Mouse (Mus musculus) heart, postnatal 14 days (tissue): ENCODE results near the gene Prss53. TPM values are rescaled to one million over a fixed set of nuclear protein-coding genes. Genes with fewer than 3 reads are reported as not detected.

Experiments
- DNase-seq, 2 experiments: peaks; one replicate each; pipeline ENCODE4 v3.0.0; 2021 to 2022
- intact Hi-C: fragments of 180-260 bp; cut with DNase I; formaldehyde crosslinking; loops from one replicate; pipeline ENCODE4 v1.15.1; 2025
- long read RNA-seq, 2 experiments: library from polyadenylated mRNA; stranded (forward); transcript quantifications; one replicate each; pipeline ENCODE4 v2.0.0; 2021
- total RNA-seq, 2 experiments: library from RNA; stranded (reverse); gene quantifications; 2 replicates each; pipeline ENCODE4 v1.2.3; 2021

Prss53 gene
- under 1 TPM; 0.59 to 0.88 TPM for total RNA-seq
- long read RNA-seq, experiment 1 = 0 reads
- long read RNA-seq, experiment 2 = 0 reads

- intact Hi-C loops = no loop called here
- no peak for DNase-seq
Measured at GRCm38 (mm10) chr7:127890798-127891197, at the start of gene Prss53. Gene Prss53 (minus strand): TSS chr7:127890970.

GRCm38 (mm10) chr7:127936216-127936884 is 45.6 kb upstream of the Prss53 start:
- no peak for DNase-seq
- intact Hi-C loops = loop anchor here (2.0 kb wide), 2 partner anchors 30 to 138 kb away; partner anchors contain the start of gene Fus

GRCm38 (mm10) chr7:127935748-127936159 is 45.0 kb upstream of the Prss53 start:
- intact Hi-C loops = loop anchor here (2.0 kb wide), 2 partner anchors 31 to 137 kb away; partner anchors contain the start of gene Fus
- no peak for DNase-seq

GRCm38 (mm10) chr7:127935028-127935722 is 44.4 kb upstream of the Prss53 start:
- intact Hi-C loops = no loop called here
- DNase-seq = peak; percentile 95 to 98

DNA sequence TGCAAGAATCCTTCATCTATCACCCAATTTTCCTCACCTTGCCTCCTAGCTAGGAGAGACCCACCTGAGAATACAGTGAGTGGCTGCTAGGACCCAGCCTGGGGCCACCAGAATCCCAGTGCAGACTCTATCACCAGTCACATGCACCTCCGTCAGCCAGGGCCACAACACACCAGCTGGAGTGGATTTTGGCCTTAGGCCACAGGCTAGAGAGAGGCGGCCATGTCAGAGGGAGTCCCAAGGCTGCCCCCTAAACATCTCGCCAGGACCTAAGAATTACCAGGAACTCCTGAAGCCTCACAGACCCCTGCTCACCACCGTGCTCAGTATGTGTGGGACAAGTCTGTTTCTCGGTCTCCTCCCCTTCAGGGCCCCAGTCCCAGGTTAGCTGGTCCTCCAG is 43.3 kb upstream of the Prss53 start:
- DNase-seq = no peak
- intact Hi-C loops = no loop called here

- intact Hi-C loops = no loop called here
- no peak for DNase-seq
Measured at GRCm38 (mm10) chr7:127932273-127933031, 41.7 kb upstream of the Prss53 start.

DNA sequence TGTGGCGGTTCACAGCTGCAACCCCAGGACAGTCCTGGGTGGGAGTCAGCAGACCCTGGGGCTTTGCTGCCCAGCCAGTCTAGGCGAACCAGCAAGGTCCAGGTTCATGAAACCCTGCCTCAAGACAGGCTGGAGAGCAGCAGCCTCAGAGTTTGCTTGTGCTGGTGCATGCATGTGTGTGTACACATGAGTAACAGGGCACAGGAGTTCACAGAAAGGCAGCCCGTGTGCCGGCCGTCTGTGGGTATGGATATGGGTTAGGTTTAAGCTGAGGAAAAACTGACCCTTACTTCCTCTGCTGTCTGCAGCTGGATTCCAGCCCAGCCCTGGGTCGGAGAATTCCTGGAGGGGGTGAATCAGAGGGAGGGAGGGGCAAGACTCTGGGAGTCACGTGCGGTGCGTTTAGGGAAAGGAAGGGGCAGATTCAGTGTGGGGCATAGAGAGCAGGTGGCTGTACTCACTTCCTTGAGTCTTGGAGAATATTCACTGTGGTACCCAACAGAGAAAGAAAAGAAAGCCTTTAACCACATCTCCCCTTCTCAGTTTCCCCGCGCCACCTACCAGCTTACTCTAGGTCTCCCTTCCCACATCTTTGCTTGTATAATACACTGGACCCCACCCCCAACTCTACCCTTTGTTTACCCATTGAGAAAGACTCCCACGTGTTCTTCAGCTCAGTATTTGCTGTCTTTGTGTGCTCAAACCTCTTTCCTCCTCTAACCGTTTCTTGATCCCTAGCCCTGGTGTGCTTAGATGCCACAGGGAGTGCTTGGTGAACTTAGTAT is 40.8 kb upstream of the Prss53 start:
- intact Hi-C loops = no loop called here
- DNase-seq = peak; percentile 44 to 46

DNA sequence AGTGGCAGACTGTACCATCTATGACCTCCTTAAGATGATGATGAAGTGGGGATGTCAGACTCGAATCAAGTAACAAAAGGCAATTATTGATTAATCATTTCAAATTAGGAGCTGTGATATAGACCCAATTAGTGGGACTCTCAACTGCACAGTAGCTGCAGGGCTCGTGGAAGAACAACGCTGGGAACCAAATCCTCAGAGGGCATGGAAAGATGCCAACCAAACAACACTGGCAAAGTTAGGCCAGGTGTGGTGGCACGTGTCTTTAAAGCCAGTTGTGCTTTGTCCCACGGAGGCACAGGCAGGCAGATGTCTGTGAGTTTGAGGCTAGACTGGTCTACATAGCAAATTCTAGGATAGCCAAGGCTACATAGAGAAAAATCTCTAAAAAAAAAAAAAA is 39.9 kb upstream of the Prss53 start:
- intact Hi-C loops = no loop called here
- no peak for DNase-seq

DNA sequence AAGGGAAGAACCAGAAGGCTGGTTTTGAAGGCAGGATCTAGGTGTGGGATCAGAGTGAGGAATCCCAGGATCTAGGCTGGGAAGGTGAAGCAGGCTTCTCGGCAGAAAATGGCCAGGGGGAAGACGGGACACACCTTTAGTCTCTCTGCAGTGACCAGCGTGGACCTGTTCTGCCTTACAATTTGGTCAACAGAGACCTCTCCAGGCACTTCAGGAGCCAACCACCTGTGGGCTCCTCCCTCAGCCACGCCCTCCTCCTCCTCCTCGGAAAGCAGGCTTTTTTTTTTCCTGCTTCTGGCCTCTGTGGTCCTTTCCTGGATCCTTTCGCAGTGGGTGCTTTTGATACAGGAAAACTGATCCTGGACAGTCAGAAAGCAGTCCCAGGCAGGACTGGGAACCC is 39.2 kb upstream of the Prss53 start, which contains the start of gene Prss8:
Gene Prss8, minus strand, starts transcription at position 182 of the 400 bp plus-strand sequence.
- intact Hi-C loops = no loop called here
- no peak for DNase-seq

DNA sequence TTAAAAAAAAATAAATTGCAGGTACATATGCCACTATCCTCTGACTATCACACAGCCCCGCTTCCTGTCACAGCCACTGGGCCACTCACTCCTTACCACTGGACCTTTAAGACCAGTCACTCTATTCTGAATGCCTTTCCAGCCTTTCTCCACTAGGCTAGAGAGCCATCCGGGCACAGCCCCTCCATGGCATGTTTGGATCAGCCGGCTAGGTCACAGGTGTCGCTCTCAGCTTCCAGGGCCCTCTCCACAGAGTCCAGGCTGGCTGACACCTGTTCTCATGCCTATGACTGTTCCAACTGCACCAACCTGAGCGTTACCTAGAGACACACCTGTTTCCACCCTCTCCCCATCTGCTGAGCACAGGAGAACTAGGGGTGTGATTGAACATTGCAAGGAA is 37.8 kb upstream of the Prss53 start:
- intact Hi-C loops = no loop called here
- no peak for DNase-seq

GRCm38 (mm10) chr7:127927726-127928125 is 37.0 kb upstream of the Prss53 start:
- intact Hi-C loops = no loop called here
- no peak for DNase-seq

DNA sequence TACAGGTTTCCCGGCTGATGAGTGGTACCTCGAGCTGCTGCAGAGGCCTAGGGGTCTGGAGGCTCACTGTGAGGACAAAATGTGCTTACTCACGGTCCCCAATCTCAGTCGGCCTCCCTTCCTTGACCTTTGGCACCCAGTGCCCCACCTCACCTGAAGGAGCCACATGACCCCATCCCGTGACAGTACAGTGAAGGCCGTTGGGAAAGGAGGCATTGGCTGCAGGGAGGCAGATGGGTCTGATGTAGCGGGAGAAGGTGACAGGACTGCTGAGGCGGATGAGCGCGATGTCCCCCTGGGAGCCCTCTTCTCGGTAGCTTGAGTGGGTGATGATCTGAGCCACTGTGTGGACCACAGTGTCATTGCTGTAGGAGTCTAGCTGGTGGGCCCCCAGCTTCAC is 36.1 kb upstream of the Prss53 start:
- intact Hi-C loops = no loop called here
- DNase-seq = no peak

DNA sequence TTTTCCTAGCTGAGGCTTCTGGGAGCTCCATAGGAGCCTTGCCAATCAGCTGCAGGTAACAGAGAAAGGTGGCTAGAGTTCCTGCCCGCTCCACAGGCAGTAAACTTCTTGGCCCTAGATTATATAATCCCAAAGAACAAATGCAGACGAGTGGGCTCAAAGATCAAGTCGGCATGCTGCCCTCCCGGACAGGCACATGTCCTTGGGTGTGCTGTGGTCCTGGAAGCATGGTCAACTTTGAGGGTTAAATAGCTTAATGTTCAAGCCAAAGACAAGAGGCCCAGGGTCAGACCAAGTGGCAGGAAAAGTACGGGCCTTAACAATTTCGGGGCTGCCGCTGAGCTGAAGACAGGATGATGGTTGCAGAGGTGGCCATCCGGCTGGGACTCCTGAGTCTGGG is 35.3 kb upstream of the Prss53 start:
- intact Hi-C loops = no loop called here
- DNase-seq = no peak

DNA sequence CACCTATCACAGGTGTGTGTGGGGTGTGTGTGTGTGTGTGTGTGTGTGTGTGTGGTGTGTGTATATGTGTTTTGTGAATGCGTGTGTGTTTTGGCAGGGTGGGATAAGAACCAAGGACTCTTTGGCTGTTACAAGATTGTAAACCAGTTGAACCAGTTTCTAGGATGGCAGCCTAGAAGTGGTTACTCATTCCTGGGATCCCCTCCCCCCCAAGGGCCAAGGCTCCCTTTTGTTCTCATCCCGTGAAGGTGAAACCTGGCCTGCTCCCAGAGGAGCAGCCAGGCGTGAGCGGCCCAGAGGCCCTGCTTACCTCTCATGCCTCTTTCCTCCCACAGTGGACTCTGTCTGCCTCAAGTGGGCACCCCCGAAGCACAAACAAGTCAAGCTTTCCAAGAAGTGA is 34.5 kb upstream of the Prss53 start:
- DNase-seq = no peak
- intact Hi-C loops = no loop called here

DNA sequence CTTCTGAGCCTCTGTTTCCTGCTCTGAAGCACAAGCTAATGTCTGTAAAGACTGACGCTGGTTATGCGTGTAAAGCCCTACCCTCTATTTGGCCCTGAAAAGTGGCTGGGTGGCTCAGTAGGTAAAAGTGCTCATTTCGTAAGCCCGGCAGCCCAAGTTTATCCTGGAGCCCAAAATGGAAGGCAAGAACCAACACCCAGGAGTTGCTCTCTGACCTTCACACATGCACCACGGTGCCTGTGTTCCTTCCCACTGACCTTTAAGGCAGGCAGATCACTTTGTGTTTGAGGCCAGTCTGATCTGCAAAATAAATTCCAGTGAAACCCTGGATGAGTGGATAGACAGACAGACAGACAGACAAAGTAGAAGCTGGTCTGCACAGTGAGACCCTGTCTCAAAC is 32.9 kb upstream of the Prss53 start:
- no peak for DNase-seq

DNA sequence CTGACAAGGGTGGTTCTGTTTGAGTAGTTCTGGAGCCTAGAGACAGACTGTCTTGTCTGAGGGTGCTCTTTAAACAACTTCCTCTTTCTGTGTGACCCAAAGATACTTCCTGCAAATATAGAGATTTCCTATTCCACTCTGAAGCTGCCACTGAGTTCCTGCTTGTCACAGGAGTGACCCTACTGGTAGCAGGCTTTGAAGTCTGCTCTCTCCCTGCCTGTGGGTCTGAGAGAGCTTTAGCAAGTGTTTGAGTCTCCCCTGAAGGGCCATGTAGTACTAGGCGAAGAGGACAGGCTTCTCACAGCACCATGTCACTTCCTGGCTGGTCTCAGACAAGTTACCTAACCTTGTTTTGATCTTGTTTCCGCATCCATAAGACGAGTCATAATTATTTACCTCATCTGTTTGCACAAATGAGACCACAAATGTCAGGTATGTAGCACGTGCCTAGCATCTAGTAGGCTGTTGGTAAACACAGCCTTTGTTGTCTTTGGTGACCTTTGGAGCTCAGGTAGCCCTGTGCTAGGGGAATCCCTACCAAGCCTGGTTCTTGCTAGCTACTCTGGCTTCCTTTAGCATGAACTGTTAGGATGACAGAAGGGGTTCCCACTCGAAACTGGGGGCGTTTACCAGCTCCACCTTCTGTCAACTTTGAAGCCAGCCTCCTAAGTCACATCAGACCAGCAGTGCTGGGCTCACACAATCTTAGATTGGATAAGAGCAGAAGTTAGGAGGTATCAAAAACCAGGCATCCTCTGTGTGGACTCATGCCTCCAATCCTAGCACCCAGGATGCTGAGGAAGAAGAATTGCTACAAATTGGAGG is 31.9 kb upstream of the Prss53 start:
- intact Hi-C loops = no loop called here
- no peak for DNase-seq

More for the DNA sequence above, 32.9 kb upstream of the Prss53 start:
- intact Hi-C loops = no loop called here

DNA sequence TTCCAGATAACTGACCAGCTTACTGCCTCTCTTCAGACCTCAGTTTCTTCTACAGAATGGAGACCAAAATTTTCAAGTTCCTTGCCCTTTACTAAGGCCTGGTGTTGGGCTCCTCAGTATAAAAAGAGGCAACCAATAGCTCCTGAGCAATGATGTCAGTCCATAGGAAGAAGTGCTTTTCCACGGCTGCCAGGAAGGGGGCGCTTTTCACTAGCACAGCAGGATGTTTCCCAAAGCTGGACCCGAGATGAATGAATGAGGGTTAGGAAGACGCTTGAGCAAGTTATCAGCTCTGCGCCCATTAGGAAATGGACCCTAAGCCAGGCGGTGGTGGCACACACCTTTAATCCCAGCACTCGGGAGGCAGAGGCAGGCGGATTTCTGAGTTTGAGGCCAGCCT is 30.7 kb upstream of the Prss53 start:
- DNase-seq = no peak
- intact Hi-C loops = no loop called here

DNA sequence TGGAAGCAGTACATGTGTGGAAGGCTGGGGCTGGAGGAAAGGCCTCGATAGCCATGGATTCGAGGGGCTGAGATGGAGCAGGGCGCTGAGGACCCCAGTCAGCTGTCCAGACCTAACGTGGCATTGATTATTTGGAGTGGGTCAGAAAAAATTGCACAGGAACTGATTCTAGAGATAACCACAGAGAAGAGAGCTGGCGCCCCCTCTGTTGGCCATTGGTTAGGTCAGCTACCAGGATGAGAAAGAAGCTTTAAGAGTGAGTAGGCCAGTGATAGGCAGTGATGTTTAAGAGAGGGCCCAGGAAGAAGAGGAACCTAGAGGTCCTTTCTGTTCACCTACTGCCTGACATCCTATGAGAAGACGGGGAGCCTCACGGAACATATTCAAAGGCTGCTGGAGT is 28.5 kb upstream of the Prss53 start:
- intact Hi-C loops = no loop called here
- DNase-seq = no peak

- intact Hi-C loops = no loop called here
- DNase-seq = peak; percentile 38 to 60
Measured at GRCm38 (mm10) chr7:127918203-127918602, 27.4 kb upstream of the Prss53 start.

DNA sequence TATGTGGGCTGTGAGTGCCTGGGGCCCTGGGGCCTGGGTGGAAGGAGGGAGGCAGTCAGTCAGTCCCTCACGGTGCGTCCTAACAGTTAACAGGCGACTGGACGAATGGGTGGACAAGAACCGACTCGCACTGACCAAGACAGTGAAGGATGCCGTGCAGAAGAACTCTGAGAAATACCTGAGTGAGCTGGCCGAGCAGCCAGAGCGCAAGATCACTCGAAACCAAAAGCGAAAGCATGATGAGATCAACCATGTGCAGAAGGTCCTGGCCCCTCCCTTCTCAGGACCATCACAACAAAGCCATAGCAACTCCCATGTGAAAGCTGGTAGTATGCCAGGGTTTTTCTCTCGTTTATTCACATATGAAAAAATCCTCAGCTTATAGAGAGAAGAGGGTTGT is 24.5 kb upstream of the Prss53 start:
- intact Hi-C loops = no loop called here
- DNase-seq = no peak
